Mouse (Mus musculus) heart, postnatal 0 days (tissue): ENCODE data around the gene C1qtnf7. TPM values are rescaled to one million over a fixed set of nuclear protein-coding genes. Genes with fewer than 3 reads are reported as not detected.

Experiments used
- ATAC-seq: fragments of 200-750 bp; cut with Nextera tagmentation; 2 replicates; pipeline ENCODE4 v1.8.0; 2017; ENCODE audit warnings: low read depth, moderate number of reproducible peaks, moderate library complexity; ENCODE audit not compliant: insufficient read depth
- DNase-seq: peaks from one replicate; pipeline ENCODE4 v3.0.0-alpha.2; 2016; ENCODE audit warnings: low spot score
- H3K27ac ChIP-seq: fragments of 300-500 bp; sonication (generic); 2 replicates; pipeline ENCODE4 v1.5.1; 2014; ENCODE audit warnings: low read depth, mild to moderate bottlenecking
- H3K27me3 ChIP-seq: fragments of 300-500 bp; sonication (generic); 2 replicates; pipeline ENCODE4 v1.6.1; 2014; ENCODE audit warnings: low read length, mixed read lengths; ENCODE audit not compliant: control insufficient read depth, insufficient read depth
- H3K36me3 ChIP-seq: fragments of 300-500 bp; sonication (generic); replicated peaks from 2 replicates; pipeline ENCODE4 v1.6.1; 2014; ENCODE audit warnings: low read length, mixed read lengths; ENCODE audit not compliant: control insufficient read depth, insufficient read depth
- H3K4me1 ChIP-seq: fragments of 300-500 bp; sonication (generic); 2 replicates; pipeline ENCODE4 v1.6.1; 2014; ENCODE audit warnings: antibody characterized with exemption; ENCODE audit not compliant: control insufficient read depth, insufficient read depth
- H3K4me2 ChIP-seq: fragments of 300-500 bp; sonication (generic); 2 replicates; pipeline ENCODE4 v1.6.1; 2014; ENCODE audit warnings: low read depth, mild to moderate bottlenecking, low read length, moderate library complexity
- H3K4me3 ChIP-seq: fragments of 300-500 bp; sonication (generic); 2 replicates; pipeline ENCODE4 v1.5.1; 2014; ENCODE audit warnings: low read depth, low read length
- H3K9ac ChIP-seq: fragments of 300-500 bp; sonication (generic); replicated peaks from 2 replicates; pipeline ENCODE4 v1.6.1; 2014; ENCODE audit warnings: low read depth, low read length, mixed read lengths
- H3K9me3 ChIP-seq: fragments of 300-500 bp; sonication (generic); replicated peaks from 2 replicates; pipeline ENCODE4 v1.6.1; 2016; ENCODE audit warnings: low read length; ENCODE audit not compliant: control insufficient read depth
- CTCF ChIP-seq: IDR thresholded peaks from 2 replicates; pipeline ENCODE4 v1.5.1; 2016; ENCODE audit warnings: antibody characterized with exemption, control low read depth, low read depth
- EP300 ChIP-seq: IDR thresholded peaks from 2 replicates; pipeline ENCODE4 v1.6.1; 2016; ENCODE audit warnings: antibody characterized with exemption, low read depth
- WGBS: fragments of 180-500 bp; shearing (Covaris S2); extraction: QIAGEN DNeasy Blood & Tissue Kit; methylation state at CpG from one replicate; pipeline ENCODE4 v1.1.7; 2014; 5-methylcytosine and 5-hydroxymethylcytosine counted together
- polyA plus RNA-seq: library from polyadenylated mRNA; unstranded; fragments of >200 nt; fragmentation: Nextera tagmentation; extraction: Ambion mirVana; gene quantifications from 2 replicates; pipeline ENCODE4 v1.2.1, GENCODE M21; 2015
- total RNA-seq: library from RNA; depleted of rRNA; stranded (reverse); fragments of >200 nt; gene quantifications from 2 replicates; pipeline ENCODE4 v1.2.3, GENCODE M21; 2014; ENCODE audit warnings: low replicate concordance

The C1qtnf7 gene
- total and polyA plus RNA-seq, 2 experiments from 2014 or later, result 0.88 to 5.8 TPM

GRCm38 (mm10) chr5:43539871-43540270, 24.5 kb downstream of the C1qtnf7 start:
- no peaks in the 10 kb centered on the region for H3K4me1 ChIP-seq
- TF ChIP-seq CTCF, result no peak
- no peak for TF ChIP-seq EP300
- no peak overlapping the region for H3K4me3 ChIP-seq
- no peaks in the 10 kb centered on the region for H3K27me3 ChIP-seq
- peaks cover 4% of the 10 kb centered on the region; the same call in 1 of the 2 replicates for H3K9me3 ChIP-seq
- no peak for DNase-seq
- no peak overlapping the region for H3K9ac ChIP-seq
- no peak for ATAC-seq
- no peak overlapping the region for H3K27ac ChIP-seq
- H3K36me3 ChIP-seq, result no peaks in the 10 kb centered on the region
- H3K4me2 ChIP-seq, result no peak overlapping the region

GRCm38 (mm10) chr5:43541492-43541891, 26.2 kb downstream of the C1qtnf7 start:
- Histone ChIP-seq H3K27me3 (no peaks in the 10 kb centered on the region), H3K9ac (no peak overlapping the region), H3K27ac (no peak overlapping the region), H3K4me1 (no peaks in the 10 kb centered on the region), H3K4me3 (no peak overlapping the region), H3K4me2 (no peak overlapping the region), H3K36me3 (no peaks in the 10 kb centered on the region), H3K9me3 (peaks cover 4% of the 10 kb centered on the region; the same call in 1 of the 2 replicates)
- ATAC-seq (no peak), DNase-seq (no peak)
- no peak for TF ChIP-seq EP300
- TF ChIP-seq CTCF, result no peak
- WGBS, result 70% methylated on average over 5 of the region's 5 CpGs

- Histone ChIP-seq H3K27me3 (no peaks in the 10 kb centered on the region), H3K4me2 (no peak overlapping the region), H3K4me3 (no peak overlapping the region), H3K9ac (no peak overlapping the region), H3K36me3 (no peaks in the 10 kb centered on the region), H3K4me1 (no peaks in the 10 kb centered on the region), H3K9me3 (peaks cover 4% of the 10 kb centered on the region; the same call in 1 of the 2 replicates), H3K27ac (no peak overlapping the region)
- 52% methylated on average over 7 of the region's 7 CpGs for WGBS
- no peak for DNase-seq
- ATAC-seq, result no peak
- TF ChIP-seq CTCF, result no peak
- TF ChIP-seq EP300, result no peak
Observed at GRCm38 (mm10) chr5:43542246-43542845, 27.0 kb downstream of the C1qtnf7 start.

- H3K9me3 ChIP-seq, result no peaks in the 10 kb centered on the region
- 60% methylated on average over 4 of the region's 4 CpGs for WGBS
- H3K27ac ChIP-seq, result peak overlapping the region; percentile 3; the same call in 1 of the 2 replicates
- no peak overlapping the region for H3K9ac ChIP-seq
- H3K27me3 ChIP-seq, result no peaks in the 10 kb centered on the region
- H3K4me2 ChIP-seq, result peak overlapping the region; percentile 22; the same call in 1 of the 2 replicates
- DNase-seq, result no peak
- H3K36me3 ChIP-seq, result no peaks in the 10 kb centered on the region
- H3K4me3 ChIP-seq, result no peak overlapping the region
- no peaks in the 10 kb centered on the region for H3K4me1 ChIP-seq
- TF ChIP-seq CTCF (no peak), EP300 (no peak)
- ATAC-seq, result no peak
Observed at GRCm38 (mm10) chr5:43549951-43550350, 34.6 kb downstream of the C1qtnf7 start.

- no peaks in the 10 kb centered on the region for H3K27me3 ChIP-seq
- no peaks in the 10 kb centered on the region for H3K36me3 ChIP-seq
- peak overlapping the region; percentile 22; the same call in 1 of the 2 replicates for H3K4me2 ChIP-seq
- no peak overlapping the region for H3K9ac ChIP-seq
- H3K4me1 ChIP-seq, result no peaks in the 10 kb centered on the region
- no peak for DNase-seq
- H3K9me3 ChIP-seq, result no peaks in the 10 kb centered on the region
- WGBS, result 47% methylated on average over 4 of the region's 4 CpGs
- H3K4me3 ChIP-seq, result no peak overlapping the region
- no peak for ATAC-seq
- H3K27ac ChIP-seq, result 0 out of 2 replicates have a peak overlapping the region, but pooled peaks have one; percentile 3
- no peak for TF ChIP-seq CTCF
- TF ChIP-seq EP300, result no peak
Observed at GRCm38 (mm10) chr5:43550444-43550843, 35.1 kb downstream of the C1qtnf7 start.

- TF ChIP-seq EP300 (no peak), CTCF (no peak)
- no peaks in the 10 kb centered on the region for H3K9me3 ChIP-seq
- WGBS, result 34% methylated on average over 2 of the region's 2 CpGs
- peak overlapping the region; percentile 57 for H3K27ac ChIP-seq
- no peak overlapping the region for H3K4me3 ChIP-seq
- H3K27me3 ChIP-seq, result no peaks in the 10 kb centered on the region
- no peaks in the 10 kb centered on the region for H3K36me3 ChIP-seq
- H3K9ac ChIP-seq, result no peak overlapping the region
- no peak overlapping the region for H3K4me2 ChIP-seq
- DNase-seq (no peak), ATAC-seq (0 out of 2 replicates have a peak, but pooled peaks have one; percentile 41)
- no peaks in the 10 kb centered on the region for H3K4me1 ChIP-seq
Observed at GRCm38 (mm10) chr5:43554871-43555270, 39.5 kb downstream of the C1qtnf7 start.
